Mouse (Mus musculus): ENCODE results near the gene 2610021A01Rik.
"Not testable (repeated sequence)": the region's sequence is repeated elsewhere in the genome, so short reads cannot be mapped to it uniquely, and the experiment has no call there.

The 2610021A01Rik gene

DNA sequence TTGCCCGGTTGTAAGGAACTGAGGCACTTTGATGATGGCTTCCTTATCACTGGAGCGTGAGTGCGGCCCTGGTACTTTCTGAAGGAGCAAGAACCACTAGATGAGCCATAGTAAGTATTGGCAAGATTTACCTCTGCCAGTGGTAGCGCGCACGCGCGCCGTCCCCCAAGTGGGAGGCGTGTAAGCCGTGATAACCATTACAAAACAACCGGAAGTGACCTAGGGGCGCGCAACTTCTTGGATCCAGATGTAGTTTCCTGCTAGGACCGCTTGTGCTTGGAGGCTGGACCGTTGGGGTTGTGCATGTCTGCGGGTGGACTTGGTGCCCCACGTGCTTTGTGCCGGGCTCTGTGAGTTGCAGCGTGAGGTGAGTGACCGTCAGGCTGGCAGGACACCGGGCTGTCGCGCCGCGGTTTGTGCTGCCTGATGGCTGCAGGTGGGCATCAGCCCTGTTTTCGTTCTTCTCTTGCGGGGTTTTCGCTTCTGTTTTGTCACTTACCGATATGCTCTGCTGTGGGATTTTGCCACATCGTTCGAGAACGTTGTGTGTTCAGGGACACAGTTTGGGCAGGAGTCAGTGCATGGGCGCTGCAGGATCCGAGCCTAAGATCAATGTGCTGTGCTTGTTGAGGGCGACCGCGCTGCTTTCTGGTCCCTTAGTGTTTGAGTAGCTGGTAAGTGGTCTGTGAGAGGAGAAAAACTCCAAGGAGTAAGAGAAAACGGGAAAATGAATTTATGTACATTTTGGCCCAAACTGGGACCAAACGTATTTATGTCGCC is at the start of gene 2610021A01Rik:
2610021A01Rik (plus strand) TSS at position 197 of the 780 bp plus-strand sequence.
- DNase-seq (ENCODE audit: low spot score in 2 of 2): peak; percentile 82 to 87

DNA sequence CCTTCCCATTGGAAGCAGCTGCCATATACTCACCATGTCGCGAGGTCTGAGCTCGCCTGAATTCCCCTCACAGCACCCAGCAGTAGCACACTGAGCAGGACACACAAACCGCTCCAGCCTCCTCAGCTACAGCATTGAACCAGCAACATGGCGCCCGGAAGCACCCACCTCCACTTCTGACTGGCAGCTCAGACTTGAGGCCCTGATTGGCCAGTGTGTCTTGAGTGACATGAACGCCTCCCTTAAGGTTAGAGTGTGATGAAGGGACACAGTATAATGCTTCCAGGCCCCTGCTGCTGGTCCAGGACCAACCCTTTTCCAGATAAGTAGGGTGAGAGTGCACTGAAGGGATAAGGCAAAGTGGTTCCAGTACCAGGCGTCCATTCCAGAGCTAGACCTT is 38.3 kb upstream of the 2610021A01Rik start:
- DNase-seq (ENCODE audit: low spot score in 2 of 2): no peak

DNA sequence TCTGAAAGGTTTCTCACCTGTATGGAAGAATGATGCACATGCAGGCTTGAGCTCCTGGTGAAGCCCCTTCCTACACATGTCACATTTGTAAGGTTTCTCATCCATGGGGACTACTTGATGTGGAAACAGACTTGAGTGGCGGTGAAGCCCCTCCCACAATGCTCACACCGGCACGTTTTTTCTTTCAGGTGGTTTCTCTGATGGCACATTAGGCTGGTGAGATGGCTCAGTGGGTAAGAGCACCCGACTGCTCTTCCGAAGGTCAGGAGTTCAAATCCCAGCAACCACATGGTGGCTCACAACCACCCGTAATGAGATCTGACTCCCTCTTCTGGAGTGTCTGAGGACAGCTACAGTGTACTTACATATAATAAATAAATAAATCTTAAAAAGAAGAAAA is 25.5 kb upstream of the 2610021A01Rik start, which contains the start of gene Gm6871:
Gm6871 (minus strand) TSS at position 101 of the 400 bp plus-strand sequence.
- DNase-seq (ENCODE audit: low spot score in 2 of 2): not testable (repeated sequence)

DNA sequence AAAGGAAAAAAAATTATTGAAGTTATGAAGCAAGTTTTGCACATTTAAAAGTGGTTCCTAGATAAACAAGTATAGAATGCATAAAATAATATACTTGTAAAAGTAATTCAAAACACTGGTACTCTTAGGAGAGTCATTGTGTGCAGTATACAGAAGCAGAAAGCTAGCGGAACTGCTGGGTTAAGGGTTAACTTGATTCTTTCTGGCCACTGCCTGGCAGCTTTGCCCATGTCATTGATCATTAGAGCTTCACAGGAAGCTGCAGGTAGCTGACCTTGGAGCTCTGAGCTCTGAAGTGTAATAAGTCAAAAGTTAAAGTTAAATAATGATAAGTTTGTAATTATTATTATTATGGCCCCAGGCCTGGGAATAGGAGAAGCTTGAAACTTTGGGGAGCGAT is 21.1 kb upstream of the 2610021A01Rik start:
- no peak for DNase-seq (ENCODE audit: low spot score in 2 of 2)

DNA sequence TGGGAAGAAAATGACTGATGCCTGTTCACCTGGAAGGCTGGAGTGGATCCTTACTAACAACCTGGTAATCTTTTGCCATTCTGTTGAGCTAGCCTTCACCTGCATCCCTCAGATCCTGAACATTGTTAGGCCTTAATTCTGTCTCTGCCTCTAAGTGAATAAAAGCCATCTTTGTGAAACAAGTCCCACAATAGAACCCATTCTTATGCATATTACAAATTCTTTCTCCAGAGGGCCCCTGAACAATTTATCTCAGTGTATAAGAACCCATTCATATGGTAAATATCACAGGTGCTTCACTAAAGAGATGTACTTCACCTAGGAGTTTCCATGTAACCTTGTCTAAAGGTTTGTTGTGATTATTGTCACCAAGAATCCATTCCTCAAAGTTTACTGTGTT is 17.0 kb upstream of the 2610021A01Rik start:
- DNase-seq (ENCODE audit: low spot score in 2 of 2): no peak

DNA sequence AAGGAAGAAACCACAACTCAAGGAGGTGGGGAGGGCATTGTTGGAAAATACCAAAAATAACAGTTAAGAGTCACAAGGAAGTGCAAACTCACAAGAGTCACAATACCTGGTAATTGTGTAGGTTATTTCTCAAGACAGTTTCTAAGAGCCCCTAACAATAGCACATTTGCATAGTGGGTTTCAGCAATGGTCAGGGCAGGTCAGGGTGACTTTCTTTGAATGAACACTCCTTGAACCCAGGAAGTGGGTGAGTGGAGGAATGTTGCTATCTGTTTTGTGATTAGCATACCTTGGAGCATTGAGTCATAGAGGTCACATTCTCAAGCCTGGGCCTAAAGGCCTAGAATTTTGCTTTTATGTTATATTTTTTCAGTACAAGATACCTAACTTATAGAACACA is 11.2 kb upstream of the 2610021A01Rik start:
- not testable (repeated sequence) for DNase-seq (ENCODE audit: low spot score in 2 of 2)

DNA sequence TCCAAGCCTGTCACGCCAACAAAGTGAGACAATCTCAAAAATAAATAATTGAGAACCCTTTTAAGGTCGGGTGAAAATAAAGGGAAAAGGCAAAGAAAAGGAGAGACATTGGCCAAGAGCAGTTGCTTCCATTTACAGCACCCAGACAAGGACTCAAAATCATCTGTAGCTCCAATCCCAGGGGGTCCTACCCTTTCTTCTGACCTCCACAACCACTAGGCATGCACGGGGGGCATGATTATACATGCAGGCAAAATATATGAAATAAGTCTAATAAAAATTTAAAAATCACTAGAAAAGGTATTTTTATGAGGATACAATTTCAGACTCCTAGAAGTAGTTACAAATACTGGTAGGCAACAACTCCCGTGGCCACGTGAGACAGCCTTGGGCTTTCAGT is 415 bp upstream of the 2610021A01Rik start:
- no peak for DNase-seq (ENCODE audit: low spot score in 2 of 2)

DNA sequence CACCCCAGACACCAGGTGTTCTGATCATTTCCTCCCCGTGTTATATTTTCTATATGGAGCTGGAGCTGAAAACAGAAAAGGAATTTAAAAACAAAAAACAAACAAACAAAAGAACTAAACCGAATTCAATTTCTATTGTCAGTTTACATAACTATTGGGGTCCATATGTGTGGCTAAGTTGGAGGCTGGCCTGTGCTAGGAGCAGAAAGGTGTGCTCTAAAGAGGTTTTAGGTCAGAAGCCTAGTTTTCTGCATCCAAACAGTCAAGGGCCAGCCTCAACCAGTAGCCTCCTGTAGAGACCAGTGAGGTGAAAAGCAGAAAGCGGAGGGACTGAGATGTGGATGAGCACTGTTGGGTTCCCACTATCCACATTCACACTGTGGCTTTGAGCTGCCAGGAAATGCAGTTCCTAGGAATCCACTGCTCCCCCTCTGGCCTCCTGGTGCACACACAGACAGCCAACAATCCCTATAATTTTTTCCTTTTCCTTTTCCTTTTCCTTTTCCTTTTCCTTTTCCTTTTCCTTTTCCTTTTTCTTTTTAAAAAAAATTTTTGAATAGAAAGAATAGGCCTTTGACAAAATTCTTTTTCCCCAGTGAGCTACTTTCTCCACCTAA is 1.0 kb downstream of the 2610021A01Rik start:
- no peak for DNase-seq (ENCODE audit: low spot score in 2 of 2)

DNA sequence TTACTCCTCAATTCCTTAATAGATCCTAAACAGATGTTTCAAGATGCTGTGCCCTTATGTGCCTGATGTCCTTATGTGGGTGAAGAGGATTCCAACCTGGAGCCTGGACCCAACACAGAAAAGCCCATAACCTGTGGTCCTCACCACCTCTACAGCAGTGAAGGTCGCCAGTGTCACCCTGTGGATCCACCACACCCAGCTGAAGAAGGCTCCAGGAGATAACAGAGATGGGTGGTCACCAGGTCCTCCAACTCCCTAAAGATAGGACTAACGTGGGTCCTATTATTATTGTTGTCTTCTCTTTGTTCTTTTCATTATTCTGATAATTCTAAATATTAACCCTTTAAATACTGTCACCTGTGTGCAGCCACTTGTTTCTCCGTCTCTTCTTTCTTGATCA is 12.6 kb downstream of the 2610021A01Rik start:
- DNase-seq (ENCODE audit: low spot score in 2 of 2): no peak

DNA sequence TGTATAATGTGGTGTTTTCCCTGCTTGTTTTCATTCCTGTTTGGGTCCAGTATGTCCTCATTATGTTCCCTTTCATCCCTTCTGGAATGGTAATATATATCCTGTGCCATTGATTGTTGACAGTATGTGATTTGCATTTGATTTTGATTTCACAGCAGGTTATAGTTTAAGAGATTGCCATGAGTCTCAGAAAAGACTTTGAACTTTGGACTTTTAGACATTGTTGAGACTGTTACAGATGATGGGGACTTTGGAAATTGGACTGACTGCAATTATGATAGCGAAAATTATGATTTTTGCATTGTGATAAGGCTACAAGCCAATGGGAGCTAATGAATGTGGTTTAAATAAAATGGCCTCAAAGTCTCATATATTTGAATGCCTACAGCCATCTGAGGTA is 17.2 kb downstream of the 2610021A01Rik start:
- not testable (repeated sequence) for DNase-seq (ENCODE audit: low spot score in 2 of 2)

DNA sequence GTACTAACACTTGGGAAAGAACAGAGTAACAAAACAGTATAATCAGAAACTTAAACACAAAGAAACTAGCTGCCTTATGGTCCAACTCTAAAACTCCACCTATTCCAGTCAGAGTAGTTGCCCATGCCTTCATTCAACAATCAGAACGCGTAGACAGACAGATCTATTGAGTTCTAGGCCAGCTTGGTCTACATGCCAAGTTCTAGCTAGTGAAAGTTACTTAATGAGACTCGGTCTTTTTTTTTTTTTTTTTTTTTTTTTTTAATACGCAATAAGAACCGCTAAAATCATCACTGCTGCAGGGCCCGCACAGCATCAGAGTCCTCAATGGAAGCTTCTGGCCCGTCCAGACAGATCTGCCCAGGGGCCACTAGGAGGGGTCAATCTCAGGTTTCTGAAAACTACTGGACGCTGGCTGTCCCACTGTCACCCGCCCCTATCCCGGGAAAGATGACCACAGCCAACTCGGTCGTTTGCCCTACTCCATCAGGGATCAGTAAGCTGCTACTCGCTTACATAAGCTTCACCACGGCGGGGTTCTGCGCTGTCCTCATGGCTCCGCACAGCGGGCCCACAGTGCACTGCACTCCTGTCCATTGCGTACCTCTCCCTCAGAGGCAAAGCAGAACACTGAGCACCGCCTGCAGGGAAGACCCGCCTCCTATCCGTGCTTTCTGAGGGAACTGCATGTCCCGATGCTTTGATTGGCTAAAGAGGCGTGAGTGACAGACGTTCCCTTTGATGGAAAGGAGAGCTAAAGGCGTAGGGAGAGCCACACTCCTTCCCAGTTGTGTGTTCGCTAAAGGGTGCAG is 33.6 kb downstream of the 2610021A01Rik start, which contains the start of gene Zfp788:
Zfp788 (plus strand) TSS at position 795 of the 812 bp plus-strand sequence.
- DNase-seq (ENCODE audit: low spot score in 2 of 2): peak; percentile 82 to 86

DNA sequence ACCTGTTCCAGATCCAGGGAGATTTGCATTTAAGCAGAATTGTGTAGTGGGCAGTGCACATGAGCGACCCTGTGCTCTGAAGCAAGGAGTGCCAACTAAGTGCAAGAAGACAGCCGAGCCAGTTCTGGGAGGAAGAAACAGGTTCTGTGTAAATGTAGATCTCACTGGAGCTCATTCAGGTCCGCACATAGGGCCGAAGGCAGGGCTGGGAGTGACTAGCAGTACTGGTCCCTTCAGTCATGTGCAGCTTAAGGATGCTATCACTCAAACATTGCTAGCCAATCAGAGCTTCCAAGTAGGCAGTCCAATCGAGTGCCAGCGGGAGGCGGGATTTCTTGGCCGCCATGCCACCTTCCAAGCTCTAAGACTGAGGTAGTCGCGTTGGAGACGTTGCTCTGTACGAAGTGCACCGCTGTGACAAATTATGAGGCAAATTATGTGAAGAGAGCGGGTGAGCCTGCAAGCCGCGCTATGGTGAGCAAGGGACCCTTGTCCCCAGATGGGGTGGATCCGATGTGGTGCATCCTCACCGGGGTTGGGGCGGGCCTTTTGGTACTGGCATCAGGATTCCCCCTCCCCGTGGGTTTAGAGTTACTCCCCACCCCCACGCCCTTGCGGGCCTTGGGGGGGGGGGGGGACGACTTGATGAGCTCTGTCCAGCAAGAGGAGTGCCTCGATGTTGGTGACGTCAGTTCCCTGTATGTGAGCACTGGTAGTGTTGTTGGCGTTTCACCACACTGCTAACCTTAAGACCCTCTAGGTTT is 34.4 kb downstream of the 2610021A01Rik start:
- peak; percentile 80 to 86 for DNase-seq (ENCODE audit: low spot score in 2 of 2)

DNA sequence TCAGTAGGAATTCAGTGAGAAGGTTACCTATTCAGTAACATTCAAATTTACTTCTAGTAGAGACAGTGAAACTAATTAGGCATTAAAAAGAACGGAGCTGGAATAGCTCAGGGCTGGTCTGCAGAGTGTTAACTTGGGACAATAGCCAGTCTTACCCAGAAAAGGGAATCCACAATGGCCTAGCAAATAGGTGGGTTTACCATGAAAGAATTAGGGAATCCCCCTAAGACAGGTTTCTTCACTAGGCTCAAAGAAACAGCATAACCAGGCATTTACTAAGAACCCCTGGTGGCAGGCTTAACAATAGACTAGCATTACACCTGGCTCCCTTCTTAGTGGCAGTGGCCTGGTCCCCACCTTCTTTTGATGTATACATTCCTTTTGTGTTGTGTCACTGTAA is 75.3 kb downstream of the 2610021A01Rik start:
- DNase-seq (ENCODE audit: low spot score in 2 of 2): not testable (repeated sequence)

Data from spleen, postnatal 4 days (tissue).